Mouse (Mus musculus): Measurements from ENCODE around the gene Car3.

GRCm38 (mm10) chr3:14839466-14840118 lies 23.7 kb upstream of the Car3 start:
- TF ChIP-seq CTCF (IDR thresholded peaks at IDR 0.05; ENCODE audit: borderline replicate concordance, insufficient read depth, low read depth, low read length) (no peak), POLR2A (IDR thresholded peaks at IDR 0.05; ENCODE audit: borderline replicate concordance, insufficient read depth, low read length) (no peak)

Measured in cerebellum, adult 2 months (tissue).